Mouse (Mus musculus): ENCODE results near the gene Kif13a. TPM values are rescaled to one million over a fixed set of nuclear protein-coding genes. Genes with fewer than 3 reads are reported as not detected.

Gene Kif13a
- polyA plus RNA-seq, 1 experiment from 2014 or later, result 18.5 TPM

GRCm38 (mm10) chr13:46819729-46820223 lies 109.9 kb downstream of the Kif13a start:
- H3K9me3 ChIP-seq, result no peaks in the 10 kb centered on the region

GRCm38 (mm10) chr13:46819202-46819728 lies 110.4 kb downstream of the Kif13a start:
- 50% methylated on average over 8 of the region's 8 CpGs for WGBS
- Histone ChIP-seq H3K4me1 (peaks cover 16% of the 10 kb centered on the region), H3K36me3 (replicated peaks) (peaks cover 25% of the 10 kb centered on the region), H3K9me3 (no peaks in the 10 kb centered on the region), H3K4me2 (peak overlapping the region; percentile 24), H3K27ac (peak overlapping the region; percentile 53; the same call in 1 of the 2 replicates), H3K9ac (no peak overlapping the region), H3K27me3 (no peaks in the 10 kb centered on the region), H3K4me3 (replicated peaks) (no peak overlapping the region)
- no peak for ATAC-seq (ENCODE audit: low FRiP score)

More at GRCm38 (mm10) chr13:46819729-46820223, 109.9 kb downstream of the Kif13a start:
- no peak overlapping the region for H3K9ac ChIP-seq
- peaks cover 26% of the 10 kb centered on the region for H3K36me3 ChIP-seq (replicated peaks)
- H3K27me3 ChIP-seq, result no peaks in the 10 kb centered on the region
- 57% methylated on average over 13 of the region's 13 CpGs for WGBS
- peak overlapping the region; percentile 24 for H3K4me2 ChIP-seq
- peaks cover 16% of the 10 kb centered on the region for H3K4me1 ChIP-seq
- H3K27ac ChIP-seq, result peak overlapping the region; percentile 53; the same call in 1 of the 2 replicates
- ATAC-seq (ENCODE audit: low FRiP score), result peak; percentile 72
- H3K4me3 ChIP-seq (replicated peaks), result no peak overlapping the region

GRCm38 (mm10) chr13:46818374-46818773 lies 111.3 kb downstream of the Kif13a start:
- H3K27ac ChIP-seq, result no peak overlapping the region

GRCm38 (mm10) chr13:46812648-46813184 lies 117.0 kb downstream of the Kif13a start:
- H3K4me3 ChIP-seq (replicated peaks), result no peak overlapping the region
- no peak for ATAC-seq (ENCODE audit: low FRiP score)
- 96% methylated on average over 15 of the region's 15 CpGs for WGBS

More at GRCm38 (mm10) chr13:46818374-46818773, 111.3 kb downstream of the Kif13a start:
- Histone ChIP-seq H3K9ac (no peak overlapping the region), H3K36me3 (replicated peaks) (peaks cover 25% of the 10 kb centered on the region), H3K27me3 (no peaks in the 10 kb centered on the region), H3K4me2 (no peak overlapping the region), H3K9me3 (no peaks in the 10 kb centered on the region), H3K4me3 (replicated peaks) (no peak overlapping the region), H3K4me1 (peaks cover 16% of the 10 kb centered on the region)
- no peak for ATAC-seq (ENCODE audit: low FRiP score)
- WGBS, result 86% methylated on average over 9 of the region's 9 CpGs

GRCm38 (mm10) chr13:46811696-46812095 lies 118.0 kb downstream of the Kif13a start:
- peaks cover 78% of the 10 kb centered on the region for H3K36me3 ChIP-seq (replicated peaks)
- H3K4me1 ChIP-seq, result no peaks in the 10 kb centered on the region
- no peak overlapping the region for H3K9ac ChIP-seq
- H3K27me3 ChIP-seq, result no peaks in the 10 kb centered on the region
- no peaks in the 10 kb centered on the region for H3K9me3 ChIP-seq
- no peak for ATAC-seq (ENCODE audit: low FRiP score)
- H3K4me3 ChIP-seq (replicated peaks), result no peak overlapping the region
- no peak overlapping the region for H3K4me2 ChIP-seq
- H3K27ac ChIP-seq, result no peak overlapping the region
- WGBS, result 71% methylated on average over 9 of the region's 9 CpGs

More at GRCm38 (mm10) chr13:46812648-46813184, 117.0 kb downstream of the Kif13a start:
- no peak overlapping the region for H3K4me2 ChIP-seq
- H3K27ac ChIP-seq, result no peak overlapping the region
- H3K27me3 ChIP-seq, result no peaks in the 10 kb centered on the region
- H3K9ac ChIP-seq, result no peak overlapping the region
- H3K36me3 ChIP-seq (replicated peaks), result peaks cover 71% of the 10 kb centered on the region
- no peaks in the 10 kb centered on the region for H3K4me1 ChIP-seq
- no peaks in the 10 kb centered on the region for H3K9me3 ChIP-seq

- no peak for ATAC-seq (ENCODE audit: low FRiP score)
- Histone ChIP-seq H3K9ac (no peak overlapping the region), H3K27me3 (no peaks in the 10 kb centered on the region), H3K27ac (no peak overlapping the region), H3K9me3 (no peaks in the 10 kb centered on the region), H3K4me2 (no peak overlapping the region), H3K4me1 (no peaks in the 10 kb centered on the region), H3K4me3 (replicated peaks) (no peak overlapping the region), H3K36me3 (replicated peaks) (peaks cover 72% of the 10 kb centered on the region)
- WGBS, result 97% methylated on average over 17 of the region's 17 CpGs
These were observed 119.1 kb downstream of the Kif13a start for GRCm38 (mm10) chr13:46810613-46811012.

- no peak for ATAC-seq (ENCODE audit: low FRiP score)
- Histone ChIP-seq H3K9ac (no peak overlapping the region), H3K27me3 (no peaks in the 10 kb centered on the region), H3K36me3 (replicated peaks) (peaks cover 67% of the 10 kb centered on the region), H3K27ac (no peak overlapping the region), H3K4me2 (no peak overlapping the region), H3K4me3 (replicated peaks) (no peak overlapping the region), H3K9me3 (no peaks in the 10 kb centered on the region), H3K4me1 (no peaks in the 10 kb centered on the region)
- 91% methylated on average over 12 of the region's 12 CpGs for WGBS
These were observed 119.6 kb downstream of the Kif13a start for GRCm38 (mm10) chr13:46810098-46810497.

GRCm38 (mm10) chr13:46807901-46808300 lies 121.8 kb downstream of the Kif13a start:
- no peak overlapping the region for H3K27ac ChIP-seq
- no peak overlapping the region for H3K4me2 ChIP-seq
- no peaks in the 10 kb centered on the region for H3K27me3 ChIP-seq
- WGBS, result 91% methylated on average over 11 of the region's 11 CpGs
- no peak for ATAC-seq (ENCODE audit: low FRiP score)
- H3K36me3 ChIP-seq (replicated peaks), result peaks cover 48% of the 10 kb centered on the region
- no peak overlapping the region for H3K4me3 ChIP-seq (replicated peaks)
- no peaks in the 10 kb centered on the region for H3K9me3 ChIP-seq
- no peaks in the 10 kb centered on the region for H3K4me1 ChIP-seq
- H3K9ac ChIP-seq, result no peak overlapping the region

- Histone ChIP-seq H3K9me3 (no peaks in the 10 kb centered on the region), H3K36me3 (replicated peaks) (peaks cover 13% of the 10 kb centered on the region; the same call in 1 of the 2 replicates), H3K4me3 (replicated peaks) (no peak overlapping the region), H3K4me2 (no peak overlapping the region), H3K4me1 (no peaks in the 10 kb centered on the region), H3K9ac (no peak overlapping the region), H3K27ac (no peak overlapping the region), H3K27me3 (no peaks in the 10 kb centered on the region)
- no peak for ATAC-seq (ENCODE audit: low FRiP score)
- WGBS, result 97% methylated on average over 13 of the region's 13 CpGs
These were observed 128.5 kb downstream of the Kif13a start for GRCm38 (mm10) chr13:46801196-46801595.

- H3K27me3 ChIP-seq, result no peaks in the 10 kb centered on the region
- H3K4me1 ChIP-seq, result no peaks in the 10 kb centered on the region
- H3K4me2 ChIP-seq, result no peak overlapping the region
- WGBS, result 40% methylated on average over 4 of the region's 4 CpGs
- no peak overlapping the region for H3K27ac ChIP-seq
- no peak for ATAC-seq (ENCODE audit: low FRiP score)
- no peak overlapping the region for H3K9ac ChIP-seq
- no peaks in the 10 kb centered on the region for H3K9me3 ChIP-seq
- no peak overlapping the region for H3K4me3 ChIP-seq (replicated peaks)
- H3K36me3 ChIP-seq (replicated peaks), result peaks cover 24% of the 10 kb centered on the region
These were observed 131.5 kb downstream of the Kif13a start for GRCm38 (mm10) chr13:46798156-46798555.

- Histone ChIP-seq H3K27me3 (no peaks in the 10 kb centered on the region), H3K4me3 (replicated peaks) (no peak overlapping the region), H3K4me1 (no peaks in the 10 kb centered on the region), H3K9ac (no peak overlapping the region), H3K4me2 (no peak overlapping the region), H3K36me3 (replicated peaks) (peaks cover 29% of the 10 kb centered on the region), H3K9me3 (no peaks in the 10 kb centered on the region), H3K27ac (no peak overlapping the region)
- no peak for ATAC-seq (ENCODE audit: low FRiP score)
- WGBS, result 100% methylated on average over 1 of the region's 1 CpGs
These were observed 133.3 kb downstream of the Kif13a start for GRCm38 (mm10) chr13:46796381-46796780.

GRCm38 (mm10) chr13:46793824-46794223 lies 135.8 kb downstream of the Kif13a start:
- Histone ChIP-seq H3K27ac (no peak overlapping the region), H3K36me3 (replicated peaks) (peaks cover 31% of the 10 kb centered on the region), H3K4me2 (no peak overlapping the region), H3K4me3 (replicated peaks) (no peak overlapping the region), H3K4me1 (no peaks in the 10 kb centered on the region), H3K9ac (no peak overlapping the region), H3K27me3 (no peaks in the 10 kb centered on the region), H3K9me3 (no peaks in the 10 kb centered on the region)
- ATAC-seq (ENCODE audit: low FRiP score), result no peak
- WGBS, result 83% methylated on average over 13 of the region's 13 CpGs

- Histone ChIP-seq H3K36me3 (replicated peaks) (peaks cover 38% of the 10 kb centered on the region), H3K27me3 (no peaks in the 10 kb centered on the region), H3K27ac (no peak overlapping the region), H3K4me2 (no peak overlapping the region), H3K9ac (no peak overlapping the region), H3K9me3 (no peaks in the 10 kb centered on the region), H3K4me3 (replicated peaks) (no peak overlapping the region), H3K4me1 (no peaks in the 10 kb centered on the region)
- ATAC-seq (ENCODE audit: low FRiP score), result no peak
- WGBS, result 86% methylated on average over 8 of the region's 8 CpGs
These were observed 141.2 kb downstream of the Kif13a start for GRCm38 (mm10) chr13:46788452-46788851.
